Mouse (Mus musculus) erythroblast, embryonic 14.5 days (primary cell): ENCODE data around the gene Elf1. TPM values are rescaled to one million over a fixed set of nuclear protein-coding genes. Genes with fewer than 3 reads are reported as not detected.

Source experiments
- H3K27me3 ChIP-seq: 2 replicates; pipeline ENCODE4 v1.6.1; 2012; ENCODE audit warnings: inconsistent platforms; ENCODE audit not compliant: control insufficient read depth
- H3K36me3 ChIP-seq: 2 replicates; pipeline ENCODE4 v1.6.1; 2012; ENCODE audit warnings: mild to moderate bottlenecking, inconsistent platforms; ENCODE audit not compliant: control insufficient read depth
- H3K4me1 ChIP-seq: 2 replicates; pipeline ENCODE4 v1.6.1; 2012; ENCODE audit warnings: inconsistent platforms; ENCODE audit not compliant: control insufficient read depth
- H3K4me3 ChIP-seq: replicated peaks from 2 replicates; pipeline ENCODE3; 2012; ENCODE audit warnings: moderate library complexity, mild to moderate bottlenecking, inconsistent platforms
- H3K9me3 ChIP-seq: 2 replicates; pipeline ENCODE4 v1.6.1; 2012; ENCODE audit warnings: low read length, inconsistent platforms, mixed read lengths; ENCODE audit not compliant: control insufficient read depth
- GATA1 ChIP-seq: IDR thresholded peaks from 2 replicates; pipeline ENCODE4 v1.6.1; 2012; ENCODE audit warnings: low read length, inconsistent platforms, mixed read lengths
- TAL1 ChIP-seq: IDR thresholded peaks from 3 replicates; pipeline ENCODE4 v1.6.1; 2012; ENCODE audit warnings: low read length, inconsistent platforms, mixed read lengths
- polyA plus RNA-seq: library from polyadenylated mRNA; stranded (reverse); fragments of >175 nt; gene quantifications from 2 replicates; pipeline ENCODE4 v1.2.3, GENCODE M21; 2012

Gene Elf1
- polyA plus RNA-seq, 1 experiment, result 0.69 TPM

- no peaks in the 10 kb centered on the region for H3K9me3 ChIP-seq
- H3K4me3 ChIP-seq, result peak overlapping the region; percentile 62
- no peaks in the 10 kb centered on the region for H3K27me3 ChIP-seq
- TF ChIP-seq GATA1, result no peak
- peaks cover 74% of the 10 kb centered on the region for H3K4me1 ChIP-seq
- peaks cover 47% of the 10 kb centered on the region for H3K36me3 ChIP-seq
Observed at GRCm38 (mm10) chr14:79536837-79537236, 55.8 kb downstream of the Elf1 start.

- Histone ChIP-seq H3K4me1 (peaks cover 71% of the 10 kb centered on the region), H3K4me3 (peak overlapping the region; percentile 62), H3K27me3 (no peaks in the 10 kb centered on the region), H3K9me3 (no peaks in the 10 kb centered on the region), H3K36me3 (peaks cover 50% of the 10 kb centered on the region)
- no peak for TF ChIP-seq GATA1
- TF ChIP-seq TAL1, result no peak
Observed at GRCm38 (mm10) chr14:79537463-79537862, 56.5 kb downstream of the Elf1 start.

- H3K4me3 ChIP-seq, result peak overlapping the region; percentile 62
Observed at GRCm38 (mm10) chr14:79537921-79538320, 56.9 kb downstream of the Elf1 start.

GRCm38 (mm10) chr14:79541606-79542005, 60.6 kb downstream of the Elf1 start:
- peaks cover 55% of the 10 kb centered on the region for H3K36me3 ChIP-seq
- no peaks in the 10 kb centered on the region for H3K9me3 ChIP-seq
- no peaks in the 10 kb centered on the region for H3K27me3 ChIP-seq
- TF ChIP-seq TAL1, result no peak
- TF ChIP-seq GATA1, result no peak
- peaks cover 39% of the 10 kb centered on the region for H3K4me1 ChIP-seq
- no peak overlapping the region for H3K4me3 ChIP-seq

More at GRCm38 (mm10) chr14:79537921-79538320, 56.9 kb downstream of the Elf1 start:
- no peaks in the 10 kb centered on the region for H3K27me3 ChIP-seq
- peaks cover 70% of the 10 kb centered on the region for H3K4me1 ChIP-seq
- TF ChIP-seq GATA1 (no peak), TAL1 (no peak)
- no peaks in the 10 kb centered on the region for H3K9me3 ChIP-seq
- peaks cover 54% of the 10 kb centered on the region for H3K36me3 ChIP-seq

- no peaks in the 10 kb centered on the region for H3K9me3 ChIP-seq
- no peaks in the 10 kb centered on the region for H3K27me3 ChIP-seq
- H3K4me3 ChIP-seq, result no peak overlapping the region
- peaks cover 26% of the 10 kb centered on the region for H3K36me3 ChIP-seq
- H3K4me1 ChIP-seq, result peaks cover 20% of the 10 kb centered on the region
- TF ChIP-seq TAL1 (no peak), GATA1 (no peak)
Observed at GRCm38 (mm10) chr14:79549343-79549742, 68.3 kb downstream of the Elf1 start.

- no peaks in the 10 kb centered on the region for H3K9me3 ChIP-seq
- H3K27me3 ChIP-seq, result no peaks in the 10 kb centered on the region
- H3K36me3 ChIP-seq, result peaks cover 30% of the 10 kb centered on the region
- H3K4me3 ChIP-seq, result no peak overlapping the region
- peaks cover 14% of the 10 kb centered on the region for H3K4me1 ChIP-seq
- TF ChIP-seq TAL1, result no peak
- TF ChIP-seq GATA1, result no peak
Observed at GRCm38 (mm10) chr14:79551929-79552328, 70.9 kb downstream of the Elf1 start.

GRCm38 (mm10) chr14:79552854-79553253, 71.9 kb downstream of the Elf1 start:
- TF ChIP-seq TAL1 (no peak), GATA1 (no peak)
- peaks cover 32% of the 10 kb centered on the region for H3K36me3 ChIP-seq
- peaks cover 16% of the 10 kb centered on the region for H3K4me1 ChIP-seq
- H3K4me3 ChIP-seq, result no peak overlapping the region
- no peaks in the 10 kb centered on the region for H3K9me3 ChIP-seq
- H3K27me3 ChIP-seq, result no peaks in the 10 kb centered on the region

GRCm38 (mm10) chr14:79557796-79558195, 76.8 kb downstream of the Elf1 start:
- Histone ChIP-seq H3K27me3 (no peaks in the 10 kb centered on the region), H3K4me3 (no peak overlapping the region), H3K4me1 (peaks cover 10% of the 10 kb centered on the region), H3K36me3 (peaks cover 61% of the 10 kb centered on the region), H3K9me3 (no peaks in the 10 kb centered on the region)
- TF ChIP-seq TAL1, result no peak
- TF ChIP-seq GATA1, result no peak

GRCm38 (mm10) chr14:79562745-79563144, 81.8 kb downstream of the Elf1 start:
- H3K9me3 ChIP-seq, result no peaks in the 10 kb centered on the region
- TF ChIP-seq TAL1, result no peak
- no peak for TF ChIP-seq GATA1
- no peak overlapping the region for H3K4me3 ChIP-seq
- H3K27me3 ChIP-seq, result no peaks in the 10 kb centered on the region
- peaks cover 5% of the 10 kb centered on the region for H3K4me1 ChIP-seq
- peaks cover 85% of the 10 kb centered on the region for H3K36me3 ChIP-seq

- H3K4me3 ChIP-seq, result no peak overlapping the region
- H3K27me3 ChIP-seq, result no peaks in the 10 kb centered on the region
- H3K9me3 ChIP-seq, result no peaks in the 10 kb centered on the region
- peaks cover 95% of the 10 kb centered on the region for H3K36me3 ChIP-seq
- no peak for TF ChIP-seq GATA1
- no peak for TF ChIP-seq TAL1
- H3K4me1 ChIP-seq, result peaks cover 4% of the 10 kb centered on the region
Observed at GRCm38 (mm10) chr14:79564784-79565183, 83.8 kb downstream of the Elf1 start.
